28 mouse cellular contexts compared by ENCODE assay signal in the genomic region with DNA sequence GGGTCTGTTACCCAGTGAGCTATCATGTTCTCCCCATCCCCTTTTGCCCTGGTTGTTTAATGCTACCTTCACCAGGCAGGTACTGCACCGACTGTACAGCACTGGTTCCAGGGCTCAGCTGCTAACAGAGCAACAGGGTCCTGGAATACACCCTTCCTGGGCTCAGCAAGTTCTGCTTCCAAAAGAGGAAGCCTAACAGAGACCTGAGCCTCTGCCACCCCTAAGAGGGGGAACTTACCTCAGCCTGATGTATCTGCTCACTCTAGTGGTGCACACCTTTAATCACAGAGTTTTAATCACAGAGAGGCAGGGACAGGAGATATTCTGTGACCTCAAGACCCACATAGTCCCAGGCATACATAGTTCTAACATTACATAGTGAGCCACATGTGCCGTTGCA. TPM values are rescaled to one million over a fixed set of nuclear protein-coding genes. Genes with fewer than 3 reads are reported as not detected.
A peak's percentile ranks its signal among the peaks of the same experiment; 100 is the strongest.
DNase-seq lines count a peak whose midpoint lies in the region; ATAC-seq and TF ChIP-seq lines count a peak whose summit lies in the region.
"Had no signal": no experiment of that assay in that cellular context is flagged by ENCODE, and none has a peak within 500 bp of the region (broad histone marks: within the 10 kb centered on the region; RNA-seq: fewer than 3 reads in every experiment).

No protein-coding gene starts in this region.

- peaks cover 6 to 18% of the 10 kb centered on the region in 2 experiments; a peak in 3 of 4 replicates for H3K4me1 ChIP-seq in MEL (ENCODE audit: control insufficient read depth in 1 of 2, insufficient read depth in 2 of 2, low read length in 2 of 2)

- no peak for DNase-seq in gastrocnemius, adult 2 months
- no peak for DNase-seq in gastrocnemius, adult 8-10 months (ENCODE audit: low spot score in 2 of 2)
- DNase-seq in MEL (ENCODE audit: low read depth, low spot score): peak; percentile 66
- peak; percentile 41 for DNase-seq in splenic B cell, adult 2 months (ENCODE audit: low read depth, low spot score)
- DNase-seq in testis, postnatal 14 days (ENCODE audit: low spot score): no peak
- no peak for DNase-seq in left cerebral cortex, adult 9 months (ENCODE audit: low spot score in 2 of 2)
- DNase-seq in right cerebral cortex, adult 2 months (ENCODE audit: low spot score in 2 of 2): no peak
- DNase-seq: adrenal gland, adult 8-10 months; adrenal gland, postnatal 36 days; cerebellum, adult 11 months; cerebellum, adult 2 months; cerebellum, adult 9-11 months; cerebellum, postnatal 25 days; gastrocnemius, postnatal 14 days; heart, adult 2 months; heart, postnatal 14 days; heart, postnatal 4 days had no signal

- no peak for TF ChIP-seq EP300 in MEL (IDR thresholded peaks at IDR 0.05; ENCODE audit: low read depth in 1 of 2, low read length in 2 of 2)

- no peak overlapping the region for H3K4me3 ChIP-seq in gastrocnemius, adult 2 months
- no peak overlapping the region for H3K4me3 ChIP-seq in MEL (ENCODE audit: control insufficient read depth in 1 of 2, insufficient read depth in 1 of 2, low read depth in 2 of 2, low read length in 2 of 2)
- H3K4me3 ChIP-seq: embryonic facial prominence, embryonic 12.5 days; embryonic facial prominence, embryonic 15.5 days; heart, adult 2 months; heart, embryonic 10.5 days; heart, embryonic 13.5 days had no signal

- H3K27me3 ChIP-seq in MEL (ENCODE audit: control insufficient read depth in 1 of 2, insufficient read depth in 2 of 2, low read length in 2 of 2): no peaks in the 10 kb centered on the region
- H3K27me3 ChIP-seq in splenic B cell, adult 2 months (ENCODE audit: control insufficient read depth, insufficient read depth, low read length, poor library complexity, severe bottlenecking): no peaks in the 10 kb centered on the region
- H3K27me3 ChIP-seq: CH12.LX; embryonic facial prominence, embryonic 12.5 days; embryonic facial prominence, embryonic 15.5 days; heart, embryonic 13.5 days had no signal

- no peak for TF ChIP-seq RAD21 in MEL (IDR thresholded peaks at IDR 0.05; ENCODE audit: low read depth, low read length)

- H3K27ac ChIP-seq in gastrocnemius, adult 2 months: peak overlapping the region; percentile 98; the same call in 1 of the 2 replicates
- no peak overlapping the region for H3K27ac ChIP-seq in MEL (ENCODE audit: control insufficient read depth, low read depth, low read length)
- H3K27ac ChIP-seq: embryonic facial prominence, embryonic 12.5 days; embryonic facial prominence, embryonic 15.5 days; heart, adult 2 months; heart, embryonic 10.5 days; heart, embryonic 13.5 days; hindbrain, embryonic 14.5 days; hindbrain, postnatal 0 days had no signal

- peaks cover 0 to 20% of the 10 kb centered on the region in 2 experiments; a peak in 2 of 4 replicates for H3K36me3 ChIP-seq in MEL (ENCODE audit: control insufficient read depth in 1 of 2, insufficient read depth in 2 of 2, low read length in 2 of 2)
- H3K36me3 ChIP-seq in splenic B cell, adult 2 months (ENCODE audit: control insufficient read depth, insufficient read depth, low read length, poor library complexity, severe bottlenecking): no peaks in the 10 kb centered on the region
- H3K36me3 ChIP-seq: embryonic facial prominence, embryonic 12.5 days; embryonic facial prominence, embryonic 15.5 days; heart, embryonic 10.5 days; heart, embryonic 13.5 days had no signal

- no peak overlapping the region for H3K9ac ChIP-seq in MEL (ENCODE audit: control insufficient read depth, low read depth, low read length, poor library complexity, severe bottlenecking)
- H3K9ac ChIP-seq: embryonic facial prominence, embryonic 12.5 days; embryonic facial prominence, embryonic 15.5 days; heart, embryonic 13.5 days; hindbrain, embryonic 14.5 days had no signal

- peak; percentile 51 for ATAC-seq in megakaryocyte, adult 5-6 weeks (ENCODE audit: poor library complexity, severe bottlenecking)
- ATAC-seq: activated CD4-positive, CD25-positive, alpha-beta regulatory T cell, adult 4 months; forebrain, embryonic 14.5 days; hindbrain, postnatal 0 days; inflammation-experienced regulatory T-cells, adult 6 months had no signal

- TF ChIP-seq CTCF in gastrocnemius, adult 2 months (IDR thresholded peaks at IDR 0.05): no peak
- no peak for TF ChIP-seq CTCF in MEL (IDR thresholded peaks at IDR 0.05 in 2 of 3, conservative IDR thresholded peaks at IDR 0.05 in 1 of 3; ENCODE audit: control insufficient read depth in 1 of 3, insufficient read depth in 1 of 3, low read depth in 2 of 3, low read length in 3 of 3, poor library complexity in 1 of 3, severe bottlenecking in 1 of 3)

- intact Hi-C loops in gastrocnemius, adult 2 months (cut with DNase I): no loop called here

- H3K79me2 ChIP-seq in MEL (ENCODE audit: control insufficient read depth, insufficient read depth, low read length, poor library complexity): peaks cover 4% of the 10 kb centered on the region; the same call in 1 of the 2 replicates

- TF ChIP-seq POLR2A in MEL (IDR thresholded peaks at IDR 0.05; ENCODE audit: control insufficient read depth in 1 of 2, insufficient read depth in 1 of 2, low read depth in 1 of 2, low read length in 2 of 2, poor library complexity in 1 of 2): no peak

- no peaks in the 10 kb centered on the region for H3K9me3 ChIP-seq in MEL (replicated peaks; ENCODE audit: insufficient read depth, low read length)
- H3K9me3 ChIP-seq: embryonic facial prominence, embryonic 12.5 days; embryonic facial prominence, embryonic 15.5 days; heart, embryonic 10.5 days; heart, embryonic 13.5 days had no signal

TF ChIP-seq in MEL, 35 proteins besides CTCF, POLR2A, EP300 and RAD21:
- no peak for TF ChIP-seq USF2 (IDR thresholded peaks at IDR 0.05; ENCODE audit: borderline replicate concordance in 1 of 2, insufficient read depth in 1 of 2, low read depth in 1 of 2, low read length in 2 of 2)
- no peak for TF ChIP-seq UBTF (IDR thresholded peaks at IDR 0.05; ENCODE audit: borderline replicate concordance, insufficient read depth, low read depth, low read length)
- TF ChIP-seq CHD2 (IDR thresholded peaks at IDR 0.05; ENCODE audit: low read length): no peak

RNA-seq across cellular contexts. Expression of a gene that starts 36.2 kb away (rescaled TPM):
- total RNA-seq in gastrocnemius, adult 2 months (2021): 100 to 1,000 TPM; 121 to 128 TPM
- total RNA-seq in gastrocnemius, adult 8-10 months (2022): 100 to 1,000 TPM; 114 to 149 (median 126) TPM
- 74.2 and 83.5 TPM in 2 replicates for total RNA-seq in MEL (2012; rRNA removed)
- polyA plus RNA-seq in MEL (2012; ENCODE audit: insufficient read depth in 1 of 2, insufficient read length in 2 of 2, low read depth in 1 of 2, low replicate concordance in 2 of 2, missing spikeins in 1 of 2): 100 to 1,000 TPM in 1 of 2 experiments, not detected in 1; 385 TPM
- total RNA-seq in megakaryocyte, adult 5-6 weeks (2015): 204 and 222 TPM in 2 replicates
- 58.9 and 76.8 TPM in 2 replicates for total RNA-seq in megakaryocyte, adult 5-6 weeks (2017)

RNA-seq across cellular contexts. Expression of a gene that starts 51.8 kb away (rescaled TPM):
- total RNA-seq in gastrocnemius, adult 2 months (2021): 1 to 10 TPM; 7.5 to 8.0 TPM
- 1 to 10 TPM; 6.1 to 9.2 (median 7.7) TPM for total RNA-seq in gastrocnemius, adult 8-10 months (2022)
- total RNA-seq in MEL (2012; rRNA removed): 10.9 and 11.6 TPM in 2 replicates
- polyA plus RNA-seq in MEL (2012; ENCODE audit: insufficient read depth in 1 of 2, insufficient read length in 2 of 2, low read depth in 1 of 2, low replicate concordance in 2 of 2, missing spikeins in 1 of 2): 10 to 100 TPM in 1 of 2 experiments, not detected in 1; 18.5 TPM
- total RNA-seq in megakaryocyte, adult 5-6 weeks (2015): 24.8 and 34.1 TPM in 2 replicates
- 23.5 and 33.1 TPM in 2 replicates for total RNA-seq in megakaryocyte, adult 5-6 weeks (2017)

Comparison
In these comparisons a context has a peak if more than half of its experiments do, and no peak if none do; other contexts are left out.
1. DNase-seq: peak in MEL (single experiment) and splenic B cell, adult 2 months (single experiment); none in gastrocnemius, adult 2 months (single experiment), gastrocnemius, adult 8-10 months (0 of 2), testis, postnatal 14 days (single experiment), left cerebral cortex, adult 9 months (0 of 2) and right cerebral cortex, adult 2 months (0 of 2).